Mouse (Mus musculus) heart, embryonic 14.5 days (tissue): ENCODE data around the gene Kif3c. TPM values are rescaled to one million over a fixed set of nuclear protein-coding genes. Genes with fewer than 3 reads are reported as not detected.
A peak's percentile ranks its signal among the peaks of the same experiment; 100 is the strongest.

ENCODE experiments used
- ATAC-seq: fragments of 200-750 bp; cut with Nextera tagmentation; 2 replicates; pipeline ENCODE4 v1.8.0; 2017; ENCODE audit warnings: low read depth, moderate TSS enrichment; ENCODE audit not compliant: insufficient number of reproducible peaks, insufficient read depth, low FRiP score
- H3K27ac ChIP-seq, 2 experiments: fragments of 200-500 bp in 1 of 2; fragments of 300-500 bp in 1 of 2; sonication (generic) in 1 of 2; replicated peaks in 1 of 2; 2 replicates each; pipeline ENCODE4 v1.5.1; 2012 to 2014; ENCODE audit warnings: low read depth in 2 of 2, low read length in 2 of 2, control low read depth in 1 of 2, mild to moderate bottlenecking in 1 of 2, mixed read lengths in 1 of 2; ENCODE audit not compliant: control insufficient read depth in 1 of 2, insufficient read depth in 1 of 2
- H3K27me3 ChIP-seq: fragments of 300-500 bp; sonication (generic); 2 replicates; pipeline ENCODE4 v1.6.1; 2014; ENCODE audit warnings: mild to moderate bottlenecking, low read length, control low read depth; ENCODE audit not compliant: control insufficient read depth, insufficient read depth
- H3K36me3 ChIP-seq: fragments of 300-500 bp; sonication (generic); 2 replicates; pipeline ENCODE4 v1.6.1; 2014; ENCODE audit warnings: mild to moderate bottlenecking, control low read depth, low read length, mixed read lengths; ENCODE audit not compliant: control insufficient read depth, insufficient read depth
- H3K4me1 ChIP-seq, 2 experiments: fragments of 200-500 bp in 1 of 2; fragments of 300-500 bp in 1 of 2; sonication (generic) in 1 of 2; 2 replicates each; pipeline ENCODE4 v1.6.1; 2012 to 2014; ENCODE audit warnings: low read length in 2 of 2, control low read depth in 1 of 2, mixed read lengths in 1 of 2; ENCODE audit not compliant: control insufficient read depth in 2 of 2, insufficient read depth in 2 of 2
- H3K4me2 ChIP-seq: fragments of 300-500 bp; sonication (generic); 2 replicates; pipeline ENCODE4 v1.6.1; 2014; ENCODE audit warnings: mild to moderate bottlenecking, low read length
- H3K4me3 ChIP-seq, 2 experiments: fragments of 200-500 bp in 1 of 2; fragments of 300-500 bp in 1 of 2; sonication (generic) in 1 of 2; 2 replicates each; pipeline ENCODE4 v1.5.1; 2012 to 2014; ENCODE audit warnings: low read length in 2 of 2, mild to moderate bottlenecking in 2 of 2, control low read depth in 1 of 2, low read depth in 1 of 2, moderate library complexity in 1 of 2; ENCODE audit not compliant: control insufficient read depth in 1 of 2, insufficient read depth in 1 of 2
- H3K9ac ChIP-seq: fragments of 300-500 bp; sonication (generic); 2 replicates; pipeline ENCODE4 v1.6.1; 2014; ENCODE audit warnings: mild to moderate bottlenecking, low read length
- H3K9me3 ChIP-seq: fragments of 300-500 bp; sonication (generic); 2 replicates; pipeline ENCODE4 v1.6.1; 2016; ENCODE audit warnings: low read length, control low read depth; ENCODE audit not compliant: control insufficient read depth
- WGBS: fragments of 180-500 bp; shearing (Covaris S2); extraction: QIAGEN DNeasy Blood & Tissue Kit; methylation state at CpG from one replicate; pipeline ENCODE4 v1.1.7; 2014; 5-methylcytosine and 5-hydroxymethylcytosine counted together
- polyA plus RNA-seq: library from polyadenylated mRNA; unstranded; fragments of >200 nt; fragmentation: Nextera tagmentation; extraction: Ambion mirVana; gene quantifications from 2 replicates; pipeline ENCODE4 v1.2.1, GENCODE M21; 2014

The Kif3c gene
- polyA plus RNA-seq, 1 experiment from 2014 or later, result 5.0 TPM

GRCm38 (mm10) chr12:3368771-3369170 is 3.8 kb downstream of the Kif3c start:
- Histone ChIP-seq H3K4me3 (no peak overlapping the region), H3K9me3 (no peaks in the 10 kb centered on the region), H3K9ac (no peak overlapping the region), H3K27ac (no peak overlapping the region), H3K4me1 (peaks cover 14 to 26% of the 10 kb centered on the region in 2 experiments), H3K27me3 (no peaks in the 10 kb centered on the region), H3K36me3 (no peaks in the 10 kb centered on the region), H3K4me2 (0 out of 2 replicates have a peak overlapping the region, but pooled peaks have one; percentile 20)
- ATAC-seq, result no peak
- WGBS, result 49% methylated on average over 3 of the region's 3 CpGs

- Histone ChIP-seq H3K4me1 (peaks cover 7 to 21% of the 10 kb centered on the region in 2 experiments), H3K9ac (peak overlapping the region; percentile 8; the same call in 1 of the 2 replicates), H3K4me2 (peak overlapping the region; percentile 32; the same call in 1 of the 2 replicates), H3K27ac (0 out of 4 replicates have a peak overlapping the region, but pooled peaks of 1 of the 2 experiments have one; percentile 9), H3K27me3 (no peaks in the 10 kb centered on the region), H3K9me3 (no peaks in the 10 kb centered on the region), H3K36me3 (no peaks in the 10 kb centered on the region), H3K4me3 (no peak overlapping the region)
- 20% methylated on average over 11 of the region's 11 CpGs for WGBS
- no peak for ATAC-seq
Observed at GRCm38 (mm10) chr12:3370979-3371925, 6.3 kb downstream of the Kif3c start.

GRCm38 (mm10) chr12:3371991-3372390 is 7.1 kb downstream of the Kif3c start:
- ATAC-seq, result no peak
- no peaks in the 10 kb centered on the region for H3K27me3 ChIP-seq

GRCm38 (mm10) chr12:3373566-3373965 is 8.6 kb downstream of the Kif3c start:
- ATAC-seq, result no peak
- Histone ChIP-seq H3K36me3 (no peaks in the 10 kb centered on the region), H3K9me3 (no peaks in the 10 kb centered on the region), H3K27ac (no peak overlapping the region), H3K27me3 (no peaks in the 10 kb centered on the region), H3K4me1 (peaks cover 13 to 21% of the 10 kb centered on the region in 2 experiments), H3K9ac (no peak overlapping the region), H3K4me2 (no peak overlapping the region), H3K4me3 (no peak overlapping the region)
- WGBS, result 87% methylated on average over 6 of the region's 6 CpGs

More at GRCm38 (mm10) chr12:3371991-3372390, 7.1 kb downstream of the Kif3c start:
- Histone ChIP-seq H3K4me1 (peaks cover 7 to 21% of the 10 kb centered on the region in 2 experiments), H3K4me2 (no peak overlapping the region), H3K36me3 (no peaks in the 10 kb centered on the region), H3K4me3 (no peak overlapping the region), H3K9ac (no peak overlapping the region), H3K27ac (no peak overlapping the region), H3K9me3 (no peaks in the 10 kb centered on the region)
- 69% methylated on average over 3 of the region's 3 CpGs for WGBS

GRCm38 (mm10) chr12:3374552-3374951 is 9.6 kb downstream of the Kif3c start:
- no peak overlapping the region for H3K4me2 ChIP-seq
- H3K27me3 ChIP-seq, result no peaks in the 10 kb centered on the region
- H3K4me1 ChIP-seq, result peaks cover 13 to 17% of the 10 kb centered on the region in 2 experiments
- no peaks in the 10 kb centered on the region for H3K9me3 ChIP-seq
- WGBS, result 63% methylated on average over 5 of the region's 5 CpGs
- H3K36me3 ChIP-seq, result no peaks in the 10 kb centered on the region
- H3K4me3 ChIP-seq, result no peak overlapping the region
- no peak for ATAC-seq
- no peak overlapping the region for H3K9ac ChIP-seq
- no peak overlapping the region for H3K27ac ChIP-seq

- Histone ChIP-seq H3K9ac (no peak overlapping the region), H3K4me1 (peaks cover 0 to 6% of the 10 kb centered on the region in 2 experiments; a peak in 2 of 4 replicates), H3K9me3 (no peaks in the 10 kb centered on the region), H3K4me2 (no peak overlapping the region), H3K27ac (no peak overlapping the region), H3K36me3 (no peaks in the 10 kb centered on the region), H3K27me3 (no peaks in the 10 kb centered on the region), H3K4me3 (no peak overlapping the region)
- whole genome bisulfite sequencing, result 29% methylated on average over 3 of the region's 3 CpGs
- ATAC-seq, result no peak
Observed at GRCm38 (mm10) chr12:3377190-3377589, 12.3 kb downstream of the Kif3c start.

GRCm38 (mm10) chr12:3377755-3378154 is 12.8 kb downstream of the Kif3c start:
- H3K27ac ChIP-seq, result no peak overlapping the region
- no peak for ATAC-seq
- no peak overlapping the region for H3K9ac ChIP-seq
- H3K4me2 ChIP-seq, result no peak overlapping the region
- WGBS, result 43% methylated on average over 5 of the region's 5 CpGs
- no peak overlapping the region for H3K4me3 ChIP-seq
- no peaks in the 10 kb centered on the region for H3K9me3 ChIP-seq
- H3K36me3 ChIP-seq, result no peaks in the 10 kb centered on the region
- H3K27me3 ChIP-seq, result no peaks in the 10 kb centered on the region
- peaks cover 0 to 6% of the 10 kb centered on the region in 2 experiments; a peak in 2 of 4 replicates for H3K4me1 ChIP-seq
